Mouse (Mus musculus) neural tube, embryonic 14.5 days (tissue): Measurements from ENCODE around the gene Zfp607b. TPM values are rescaled to one million over a fixed set of nuclear protein-coding genes. Genes with fewer than 3 reads are reported as not detected.

Experiments used
- polyA plus RNA-seq: library from polyadenylated mRNA; unstranded; fragments of >200 nt; fragmentation: Nextera tagmentation; extraction: Ambion mirVana; gene quantifications from 2 replicates; pipeline ENCODE4 v1.2.1, GENCODE M21; 2014

Zfp607b gene
- polyA plus RNA-seq, 1 experiment from 2014 or later, result 13.1 TPM

Other genes with a start within 250 kb of the Zfp607b start
- gene Sptbn4, start 241.7 kb upstream of the Zfp607b start, polyA plus RNA-seq, result 3.9 and 5.6 TPM in 2 replicates
- 12.1 and 23.0 TPM in 2 replicates for gene Blvrb, start 241.4 kb upstream of the Zfp607b start, polyA plus RNA-seq
- gene Sertad3, start 215.6 kb upstream of the Zfp607b start, polyA plus RNA-seq, result 5.7 and 10.0 TPM in 2 replicates
- gene Sertad1, start 202.4 kb upstream of the Zfp607b start, polyA plus RNA-seq, result 6.1 and 10.7 TPM in 2 replicates
- 0.43 and 1.1 TPM in 2 replicates for gene Prx, start 190.0 kb upstream of the Zfp607b start, polyA plus RNA-seq
- gene Hipk4, start 166.1 kb upstream of the Zfp607b start, polyA plus RNA-seq, result 1.2 and 2.1 TPM in 2 replicates
- 148 and 168 TPM in 2 replicates for gene Pld3, start 136.1 kb upstream of the Zfp607b start, polyA plus RNA-seq
- gene 2310022A10Rik, start 136.1 kb upstream of the Zfp607b start, polyA plus RNA-seq, result 27.2 TPM in 2 replicates
- gene Akt2, start 97.8 kb upstream of the Zfp607b start, polyA plus RNA-seq, result 44.1 and 51.4 TPM in 2 replicates
- gene Ttc9b, start 35.4 kb upstream of the Zfp607b start, polyA plus RNA-seq, result 80.3 and 111 TPM in 2 replicates
- 17.0 and 22.3 TPM in 2 replicates for gene Map3k10, start 14.7 kb upstream of the Zfp607b start, polyA plus RNA-seq
- gene Zfp60, start 42.0 kb downstream of the Zfp607b start, polyA plus RNA-seq, result 98.5 and 117 TPM in 2 replicates
- gene Zfp626, start 117.9 kb downstream of the Zfp607b start, polyA plus RNA-seq, result 1.5 and 2.5 TPM in 2 replicates
- gene Zfp59, start 149.3 kb downstream of the Zfp607b start, polyA plus RNA-seq, result 10.2 and 11.5 TPM in 2 replicates
- 1.0 and 1.4 TPM in 2 replicates for gene Zfp607a, start 168.2 kb downstream of the Zfp607b start, polyA plus RNA-seq
- gene Zfp974, start 240.1 kb downstream of the Zfp607b start, polyA plus RNA-seq, result 17.3 and 19.1 TPM in 2 replicates